Mouse (Mus musculus): ENCODE measurements at regions not wholly inside any gene's neighbourhood (a gene's known extent, or its start where the extent isn't known, plus 50 kb on each side); places are given as distances from the start of the nearest gene placed in this dataset.

- Histone ChIP-seq H3K79me2 (ENCODE audit: control insufficient read depth, insufficient read depth, low read length) (no peaks in the 10 kb centered on the region), H3K27ac (replicated peaks; ENCODE audit: insufficient read depth, low read depth, low read length) (no peak overlapping the region), H3K4me1 (ENCODE audit: control insufficient read depth, insufficient read depth, low read length) (no peaks in the 10 kb centered on the region), H3K4me3 (ENCODE audit: insufficient read depth, low read depth, low read length) (no peak overlapping the region), H3K9ac (ENCODE audit: low read depth, low read length) (no peak overlapping the region), H3K27me3 (ENCODE audit: control insufficient read depth, insufficient read depth, low read length) (no peaks in the 10 kb centered on the region), H3K36me3 (ENCODE audit: control insufficient read depth, insufficient read depth, low read length) (no peaks in the 10 kb centered on the region)
- DNase-seq (ENCODE audit: extremely low read depth, low read depth, low spot score), result no peak
- TF ChIP-seq CTCF (IDR thresholded peaks at IDR 0.05; ENCODE audit: low read depth, low read length) (no peak), POLR2A (IDR thresholded peaks at IDR 0.05; ENCODE audit: extremely low read depth, insufficient read depth, low read length) (no peak)
- 72% methylated on average over 4 of the region's 4 CpGs for WGBS
Measured at GRCm38 (mm10) chr3:151610954-151611353, 138.8 kb downstream of the Ifi44 start.

- no peak overlapping the region for H3K27ac ChIP-seq (replicated peaks; ENCODE audit: insufficient read depth, low read depth, low read length)
- H3K4me1 ChIP-seq (ENCODE audit: control insufficient read depth, insufficient read depth, low read length), result no peaks in the 10 kb centered on the region
- TF ChIP-seq POLR2A (IDR thresholded peaks at IDR 0.05; ENCODE audit: extremely low read depth, insufficient read depth, low read length) (no peak), CTCF (IDR thresholded peaks at IDR 0.05; ENCODE audit: low read depth, low read length) (no peak)
- H3K4me3 ChIP-seq (ENCODE audit: insufficient read depth, low read depth, low read length), result no peak overlapping the region
- no peaks in the 10 kb centered on the region for H3K36me3 ChIP-seq (ENCODE audit: control insufficient read depth, insufficient read depth, low read length)
- no peaks in the 10 kb centered on the region for H3K27me3 ChIP-seq (ENCODE audit: control insufficient read depth, insufficient read depth, low read length)
- no peak overlapping the region for H3K9ac ChIP-seq (ENCODE audit: low read depth, low read length)
- 79% methylated on average over 6 of the region's 10 CpGs for WGBS
- no peak for DNase-seq (ENCODE audit: extremely low read depth, low read depth, low spot score)
- no peaks in the 10 kb centered on the region for H3K79me2 ChIP-seq (ENCODE audit: control insufficient read depth, insufficient read depth, low read length)
Measured at GRCm38 (mm10) chr3:151607689-151608088, 142.1 kb downstream of the Ifi44 start.

DNA sequence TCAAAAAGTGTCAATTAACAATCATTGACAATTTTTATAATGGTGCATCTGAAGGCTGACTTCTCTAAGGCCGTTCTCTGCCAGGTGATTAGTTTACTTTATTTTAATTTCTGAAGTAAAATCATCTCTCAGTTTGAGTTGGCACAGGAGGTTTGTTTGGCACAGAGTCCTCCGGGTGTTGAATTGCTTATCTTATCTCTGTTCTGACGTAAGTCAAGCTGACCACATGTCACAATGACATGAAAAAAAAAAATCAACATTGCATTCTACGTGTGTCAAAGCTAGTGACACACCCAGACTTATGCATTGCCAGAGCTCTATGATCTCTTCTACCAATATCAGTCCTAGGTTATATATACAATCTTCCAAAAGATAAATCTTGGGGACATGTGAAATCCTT lies 146.4 kb downstream of the Ifi44 start:
- Histone ChIP-seq H3K4me3 (ENCODE audit: insufficient read depth, low read depth, low read length) (no peak overlapping the region), H3K4me1 (ENCODE audit: control insufficient read depth, insufficient read depth, low read length) (no peaks in the 10 kb centered on the region), H3K9ac (ENCODE audit: low read depth, low read length) (no peak overlapping the region), H3K27ac (replicated peaks; ENCODE audit: insufficient read depth, low read depth, low read length) (no peak overlapping the region), H3K36me3 (ENCODE audit: control insufficient read depth, insufficient read depth, low read length) (no peaks in the 10 kb centered on the region), H3K79me2 (ENCODE audit: control insufficient read depth, insufficient read depth, low read length) (no peaks in the 10 kb centered on the region), H3K27me3 (ENCODE audit: control insufficient read depth, insufficient read depth, low read length) (no peaks in the 10 kb centered on the region)
- 10% methylated on average over 4 of the region's 4 CpGs for WGBS
- peak; percentile 70 for DNase-seq (ENCODE audit: extremely low read depth, low read depth, low spot score)
- TF ChIP-seq CTCF (IDR thresholded peaks at IDR 0.05; ENCODE audit: low read depth, low read length) (no peak), POLR2A (IDR thresholded peaks at IDR 0.05; ENCODE audit: extremely low read depth, insufficient read depth, low read length) (no peak)

All from liver, adult 2 months (tissue).